Mouse (Mus musculus): ENCODE measurements around the gene Cacna1d.

DNA sequence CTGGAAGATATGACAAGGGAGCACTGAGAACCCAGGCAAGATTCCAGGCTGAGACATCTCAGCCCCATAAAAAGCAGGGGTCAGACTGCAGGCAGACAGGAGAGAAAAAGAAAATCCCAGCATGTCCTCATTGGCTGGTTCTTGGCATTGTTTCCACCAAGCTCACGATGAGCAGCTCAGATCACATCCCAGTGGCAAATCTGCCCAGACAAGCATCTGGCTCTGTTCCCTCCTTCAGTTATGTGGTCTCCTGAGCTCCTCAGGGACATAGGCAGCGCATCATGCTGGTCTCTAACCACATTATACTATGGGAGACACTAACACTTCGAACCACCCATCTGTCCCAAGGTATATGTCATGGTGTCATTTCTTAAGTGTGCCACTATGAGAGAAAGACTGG, 422.7 kb downstream of the Cacna1d start:
- TF ChIP-seq CTCF (IDR thresholded peaks at IDR 0.05; ENCODE audit: low read depth, low read length) (no peak), POLR2A (IDR thresholded peaks at IDR 0.05; ENCODE audit: extremely low read depth, insufficient read depth, low read length) (no peak)

Data from liver, adult 2 months (tissue).